Mouse (Mus musculus) Muller cell, postnatal 12 days (primary cell): Measurements from ENCODE around the gene Sorl1.

ENCODE experiments used
- DNase-seq: peaks from one replicate; pipeline ENCODE4 v3.0.0-alpha.2; 2015; ENCODE audit errors: inconsistent ontology term

Gene Sorl1

GRCm38 (mm10) chr9:41968673-41969460 lies 155.2 kb downstream of the Sorl1 start:
- no peak for DNase-seq

- no peak for DNase-seq
Measured at GRCm38 (mm10) chr9:41961274-41961673, 162.8 kb downstream of the Sorl1 start.

GRCm38 (mm10) chr9:41958282-41958681 lies 165.8 kb downstream of the Sorl1 start:
- DNase-seq: no peak

GRCm38 (mm10) chr9:41953486-41953885 lies 170.6 kb downstream of the Sorl1 start:
- peak; percentile 50 for DNase-seq

DNA sequence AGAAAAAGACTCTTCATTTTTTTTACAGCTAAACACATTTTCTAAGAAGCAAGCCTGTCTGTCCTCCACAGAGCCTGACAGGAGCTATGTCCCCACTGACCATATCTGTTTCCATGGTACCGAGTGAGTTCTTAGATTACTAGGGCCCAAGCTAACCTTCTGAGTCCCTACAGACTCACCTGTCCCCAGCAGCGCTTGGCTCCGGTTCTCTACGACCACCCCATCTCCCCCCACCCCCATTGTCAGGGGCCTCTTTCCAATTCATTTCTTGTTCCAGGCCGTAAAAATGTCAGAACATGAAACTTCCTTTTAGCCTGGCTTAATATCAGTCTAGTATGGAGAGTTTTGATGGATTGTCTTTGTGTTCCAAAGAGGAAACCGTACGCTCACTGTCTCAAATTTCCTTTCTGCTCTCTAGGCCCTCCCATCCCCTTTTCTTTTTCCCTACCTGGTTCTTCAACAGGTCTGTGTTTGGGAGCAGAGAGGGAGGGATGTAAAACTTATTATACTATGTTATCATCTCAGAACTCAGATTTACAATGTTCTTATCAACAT lies 171.4 kb downstream of the Sorl1 start:
- DNase-seq: no peak

DNA sequence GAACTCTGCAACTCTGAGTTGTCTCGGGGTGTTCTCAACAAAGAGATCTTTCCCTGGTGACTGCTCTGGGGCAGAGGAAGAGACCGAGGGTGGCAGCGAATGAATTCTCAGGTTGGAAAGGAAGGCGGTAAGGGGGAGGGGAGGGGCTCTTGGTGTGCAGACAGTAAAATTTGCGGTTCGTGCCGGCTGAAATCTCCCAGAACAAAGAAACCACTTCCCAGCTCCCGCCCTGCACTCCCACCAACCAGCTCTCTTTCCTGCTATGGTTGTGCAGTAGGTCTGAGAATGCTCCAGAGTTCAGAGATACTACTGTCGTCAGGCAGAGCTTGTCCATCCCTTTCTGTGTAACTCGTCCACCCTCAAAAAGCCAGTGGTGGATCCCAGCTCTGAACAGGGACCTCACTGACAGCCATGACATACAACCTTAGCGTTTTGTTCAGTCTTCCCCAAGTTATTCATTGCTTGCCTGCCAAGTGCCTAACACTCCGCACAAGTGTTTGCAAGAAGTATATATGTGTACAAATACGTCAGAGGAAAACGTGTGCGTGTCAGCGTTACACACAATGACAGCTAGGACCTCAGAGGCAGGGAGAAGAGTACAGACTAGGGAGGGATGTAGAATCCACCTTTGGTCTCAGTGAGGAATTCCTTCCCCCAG lies 172.5 kb downstream of the Sorl1 start:
- DNase-seq: peak; percentile 93

- DNase-seq: peak; percentile 93
Measured at GRCm38 (mm10) chr9:41950991-41951451, 173.1 kb downstream of the Sorl1 start.

GRCm38 (mm10) chr9:41950109-41950990 lies 173.7 kb downstream of the Sorl1 start:
- peak; percentile 96 for DNase-seq

DNA sequence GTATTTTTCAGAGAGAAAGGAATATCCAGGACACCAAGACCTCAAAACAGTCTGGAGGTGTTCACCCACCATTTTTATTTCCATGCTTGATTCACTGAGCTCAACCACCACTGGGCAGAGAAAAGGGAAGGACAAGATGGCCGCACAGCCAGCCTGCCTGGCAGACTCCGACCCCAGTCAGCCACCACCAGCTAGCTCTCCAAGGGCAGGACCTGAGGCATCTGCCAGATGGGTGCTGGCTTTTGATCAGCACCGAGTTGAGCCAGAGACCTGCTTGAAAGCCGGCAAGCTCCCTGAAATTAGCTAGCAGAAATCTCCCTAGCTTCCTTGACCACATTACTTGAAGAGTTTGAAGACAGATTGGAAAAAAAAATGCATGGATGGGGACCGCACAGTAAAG lies 174.6 kb downstream of the Sorl1 start:
- no peak for DNase-seq

DNA sequence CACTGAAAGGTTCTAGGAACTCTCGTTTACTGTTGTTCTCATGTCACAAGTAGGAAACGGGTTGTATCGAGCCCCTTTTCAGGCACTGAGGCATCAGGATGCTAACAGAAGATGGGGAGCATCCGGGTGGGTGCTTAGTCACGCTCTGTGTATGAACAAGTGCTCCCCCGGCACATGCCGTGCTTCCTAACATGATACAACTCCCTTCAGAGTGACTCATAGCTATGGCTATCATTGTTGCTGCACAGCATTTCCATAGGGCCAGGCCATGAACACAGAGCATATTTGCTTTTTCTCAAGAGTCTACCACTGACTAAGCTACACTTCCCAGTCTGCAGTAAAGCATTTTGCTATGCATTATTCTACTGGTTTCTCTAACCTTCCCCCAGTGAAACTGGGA lies 179.1 kb downstream of the Sorl1 start:
- no peak for DNase-seq

DNA sequence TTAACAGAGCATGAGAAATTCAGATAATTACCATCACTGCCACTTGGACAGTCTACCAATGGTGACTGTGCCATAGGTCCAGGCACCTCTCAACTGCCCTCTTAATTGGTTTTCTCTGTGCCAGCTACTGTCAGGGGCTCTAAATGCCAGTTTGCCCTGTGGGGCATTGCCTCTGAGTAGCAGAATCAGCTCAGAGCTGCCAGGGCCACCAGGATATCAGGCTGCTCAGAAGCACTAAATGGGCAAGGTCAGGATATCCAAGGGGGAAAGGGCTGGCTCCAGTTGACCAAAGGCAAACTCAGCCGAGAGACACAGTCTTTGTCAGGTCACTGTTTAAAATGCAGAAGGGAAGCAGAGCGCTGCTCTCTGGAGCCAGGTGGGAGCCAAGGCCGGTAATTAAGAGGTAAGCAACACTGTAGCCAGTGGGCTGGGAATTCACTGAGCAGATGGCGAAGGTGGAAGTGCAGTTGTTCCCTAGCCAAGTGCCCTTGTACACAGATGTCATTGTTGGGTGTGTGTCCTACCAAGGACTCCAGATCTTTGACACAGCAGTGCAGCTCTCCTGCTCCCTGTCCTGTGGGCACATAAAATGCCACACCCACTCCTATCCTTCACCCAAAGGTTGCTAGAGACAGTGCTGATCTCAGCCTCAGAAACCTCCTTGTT lies 181.0 kb downstream of the Sorl1 start:
- DNase-seq: peak; percentile 78

DNA sequence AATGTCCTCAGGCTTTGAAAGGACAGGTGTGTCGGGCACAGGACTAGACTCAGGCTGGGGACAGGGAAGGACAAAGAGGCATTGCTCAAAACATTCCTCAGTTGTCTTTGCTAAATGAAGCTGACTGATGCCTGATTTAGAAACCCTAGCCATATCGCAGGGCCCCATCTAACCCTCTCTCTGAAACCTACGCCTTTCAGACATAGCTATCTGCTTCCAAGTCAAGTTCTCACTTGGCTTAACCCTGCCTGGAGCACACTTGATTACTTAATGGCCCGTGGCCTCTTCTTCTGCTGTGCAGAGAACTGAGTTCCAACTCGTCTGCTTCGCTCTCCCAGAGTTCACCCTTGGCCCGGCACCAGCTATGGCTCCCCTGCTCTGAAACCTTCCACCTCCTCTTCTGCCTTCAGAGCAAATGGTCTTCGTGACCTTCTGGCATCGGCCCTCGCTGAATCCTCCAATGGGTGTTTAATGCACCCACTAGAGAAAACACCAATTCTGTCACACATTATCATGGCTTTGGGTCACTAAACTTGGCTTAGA lies 183.7 kb downstream of the Sorl1 start:
- no peak for DNase-seq

DNA sequence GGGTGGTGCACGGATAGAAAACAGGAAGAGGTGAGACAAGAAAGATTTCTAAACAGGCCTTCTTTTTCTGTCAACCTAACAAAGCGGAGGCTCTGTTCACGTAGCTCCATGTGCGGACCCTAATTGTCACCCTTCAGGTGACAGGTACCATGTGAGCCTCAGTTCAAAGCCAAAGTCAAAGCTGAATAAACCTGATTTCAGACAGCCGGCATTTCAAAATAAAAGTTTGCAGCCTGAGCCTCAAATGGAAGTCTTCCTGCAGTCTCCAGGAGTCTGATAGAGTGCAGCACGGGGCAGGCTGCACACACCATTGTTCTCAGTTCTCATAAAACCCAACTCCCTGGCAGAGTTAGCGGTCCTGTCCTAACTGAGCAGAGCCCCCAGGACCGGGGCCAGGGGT lies 185.6 kb downstream of the Sorl1 start:
- no peak for DNase-seq

GRCm38 (mm10) chr9:41937967-41938348 lies 186.1 kb downstream of the Sorl1 start:
- DNase-seq: peak; percentile 89

DNA sequence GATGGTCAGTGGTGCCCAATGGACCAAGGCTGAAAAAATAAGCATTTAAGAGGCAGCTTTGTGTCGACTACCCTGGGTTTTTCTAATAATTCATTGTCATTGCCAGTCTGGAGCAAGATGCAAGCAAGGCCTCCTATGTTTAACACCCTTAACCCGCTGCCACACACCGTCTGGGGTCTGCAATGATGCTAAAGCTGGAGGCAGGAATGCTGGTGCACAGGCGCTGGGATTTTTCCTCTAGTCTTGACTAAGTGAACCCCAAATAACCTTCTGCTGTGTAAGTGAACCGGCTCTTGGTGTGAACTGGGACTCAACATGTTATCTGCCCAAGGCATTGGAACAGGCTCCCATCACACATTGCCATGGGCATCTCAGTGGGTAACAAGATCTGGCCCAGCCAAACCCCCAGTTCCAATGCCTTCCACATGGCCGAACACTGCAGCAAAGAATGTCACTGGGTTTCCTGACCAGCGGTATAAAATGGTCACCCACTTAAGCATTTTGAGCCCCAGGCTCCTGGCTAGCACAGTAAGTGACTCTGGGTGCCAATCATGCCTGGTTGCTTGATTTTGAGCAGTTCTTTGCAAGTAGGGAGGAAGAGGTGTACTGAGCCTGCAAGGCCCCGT lies 186.6 kb downstream of the Sorl1 start:
- DNase-seq: peak; percentile 83

DNA sequence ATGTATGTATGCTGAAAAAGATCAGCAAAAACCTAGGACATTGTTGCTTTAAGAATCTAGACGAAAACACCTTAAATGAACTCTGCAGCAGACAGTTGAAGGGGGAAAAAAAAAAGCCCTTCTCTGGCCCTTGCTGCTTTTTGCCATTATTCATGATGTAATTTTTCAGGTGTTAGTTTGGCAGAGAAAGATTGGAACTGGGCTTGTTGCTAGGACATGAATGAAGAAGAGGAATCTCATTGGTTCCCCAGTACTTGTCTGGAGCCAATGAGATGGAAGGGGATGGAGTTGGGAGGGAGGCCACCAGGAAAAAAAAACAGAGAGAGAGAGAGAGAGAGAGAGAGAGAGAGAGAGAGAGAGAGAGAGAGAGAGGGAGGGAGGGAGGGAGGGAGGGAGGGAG lies 187.5 kb downstream of the Sorl1 start:
- peak; percentile 42 for DNase-seq

DNA sequence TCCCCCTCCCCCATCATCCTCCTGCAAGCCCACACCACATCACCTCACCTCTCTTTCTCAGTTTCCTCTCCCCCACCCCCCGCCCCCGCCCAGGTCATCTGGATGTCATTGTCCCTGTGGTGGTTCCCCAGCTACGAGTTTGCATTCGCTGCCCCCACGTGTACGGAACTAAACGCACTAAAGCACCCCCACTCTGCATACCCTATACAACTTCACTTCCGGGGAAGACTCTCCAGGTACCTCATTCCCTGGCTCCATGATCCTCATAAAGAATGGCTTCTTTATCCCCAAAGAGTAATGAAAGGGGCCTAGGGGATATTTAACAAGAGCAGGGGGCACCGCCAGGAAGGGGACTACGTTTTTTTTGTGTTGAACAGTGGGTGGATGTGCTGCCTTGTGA lies 188.1 kb downstream of the Sorl1 start:
- no peak for DNase-seq

- DNase-seq: no peak
Measured at GRCm38 (mm10) chr9:41935373-41935971, 188.6 kb downstream of the Sorl1 start.

GRCm38 (mm10) chr9:41934848-41935372 lies 189.2 kb downstream of the Sorl1 start:
- DNase-seq: no peak

GRCm38 (mm10) chr9:41929986-41930385 lies 194.1 kb downstream of the Sorl1 start:
- DNase-seq: no peak
